Mouse (Mus musculus) kidney, adult 11 months (tissue): ENCODE measurements around the gene Plekhg1.
A peak's percentile ranks its signal among the peaks of the same experiment; 100 is the strongest.

Experiments
- DNase-seq: peaks from one replicate; pipeline ENCODE4 v3.0.0; 2022

The Plekhg1 gene

GRCm38 (mm10) chr10:3743826-3744225, 3.7 kb downstream of the Plekhg1 start:
- no peak for DNase-seq

- DNase-seq = no peak
These were observed 6.8 kb downstream of the Plekhg1 start for GRCm38 (mm10) chr10:3746794-3747518.

GRCm38 (mm10) chr10:3749580-3749979, 9.4 kb downstream of the Plekhg1 start:
- no peak for DNase-seq

DNA sequence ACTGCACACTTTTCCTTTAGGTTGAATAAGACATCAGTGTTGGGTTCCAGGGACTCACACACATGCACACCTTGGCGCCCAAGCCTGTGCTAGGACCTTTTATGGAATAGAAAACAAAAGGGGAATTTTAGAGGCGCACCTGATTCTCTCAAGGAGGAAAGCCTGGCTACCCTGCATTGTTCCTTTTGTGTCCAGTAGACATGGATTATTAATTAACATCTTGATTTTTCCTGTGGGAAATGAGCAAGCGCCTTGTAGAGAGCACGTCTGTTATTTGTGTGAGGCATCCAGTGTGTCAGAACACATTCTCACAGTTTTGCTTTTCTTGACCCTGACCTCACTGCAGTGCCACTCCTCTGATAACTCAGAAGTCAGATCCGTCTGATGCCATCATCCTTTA, 21.8 kb downstream of the Plekhg1 start:
- DNase-seq = no peak

DNA sequence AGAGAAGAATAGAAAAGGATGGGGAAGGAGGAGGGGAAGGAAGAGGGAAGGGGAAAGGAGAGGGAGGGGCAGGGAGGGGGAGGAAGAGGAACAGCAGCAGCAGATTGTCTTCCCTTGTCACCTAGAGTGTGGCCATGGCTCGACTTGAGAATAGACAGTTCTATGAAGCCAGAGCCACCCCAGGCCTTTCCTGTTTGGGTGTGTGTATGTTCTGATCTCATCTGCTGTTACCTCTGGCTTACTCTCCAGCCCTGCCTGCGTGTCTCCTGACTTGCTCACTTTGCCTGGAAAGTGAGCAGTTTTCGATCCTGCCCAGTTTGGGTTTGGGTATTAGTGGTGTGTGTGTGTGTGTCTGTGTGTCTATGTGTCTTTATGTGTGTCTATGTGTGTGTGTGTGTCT, 23.0 kb downstream of the Plekhg1 start:
- no peak for DNase-seq

- DNase-seq = peak; percentile 60
These were observed 29.0 kb downstream of the Plekhg1 start for GRCm38 (mm10) chr10:3769131-3769530.

GRCm38 (mm10) chr10:3774330-3774729, 34.2 kb downstream of the Plekhg1 start:
- DNase-seq = no peak

DNA sequence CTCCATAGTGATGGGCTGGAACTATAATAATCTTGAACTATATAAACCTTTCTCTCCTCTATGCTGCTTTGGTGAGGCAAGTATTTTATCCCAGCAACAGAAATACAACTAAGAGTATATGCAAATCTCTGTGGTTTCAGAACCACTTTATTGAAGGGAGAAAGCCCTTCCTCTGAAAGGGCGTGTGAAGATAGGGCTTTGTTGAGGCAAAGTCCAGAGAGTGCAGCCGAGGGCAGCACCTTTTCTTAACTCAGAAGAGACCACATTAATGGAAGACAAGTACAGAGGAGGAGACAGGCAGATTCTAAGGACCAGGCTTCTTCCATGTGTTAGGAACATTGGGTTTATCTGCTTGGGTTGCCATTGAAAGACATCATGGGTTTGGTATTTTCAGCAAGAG, 36.6 kb downstream of the Plekhg1 start:
- no peak for DNase-seq

DNA sequence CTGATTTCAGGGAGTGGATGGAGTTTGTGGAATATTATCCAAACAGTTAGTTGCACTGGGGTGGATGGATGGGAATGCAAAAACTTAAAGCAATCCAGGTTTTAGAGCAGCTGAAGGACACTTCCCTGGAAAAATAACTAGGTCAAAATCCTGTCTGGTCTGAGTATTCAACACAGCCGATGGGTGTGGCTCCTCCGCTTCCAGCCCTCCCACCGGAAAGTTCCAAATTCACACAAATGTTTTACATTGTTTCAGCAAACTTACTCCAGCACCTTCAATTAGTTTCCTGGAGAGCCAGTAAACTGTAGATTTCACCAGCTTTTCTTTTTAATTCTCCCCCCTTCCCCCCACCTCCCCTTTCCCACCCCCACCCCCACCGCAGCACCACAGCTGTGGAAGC, 45.2 kb downstream of the Plekhg1 start:
- no peak for DNase-seq

- no peak for DNase-seq
These were observed 46.4 kb downstream of the Plekhg1 start for GRCm38 (mm10) chr10:3786531-3786930.

DNA sequence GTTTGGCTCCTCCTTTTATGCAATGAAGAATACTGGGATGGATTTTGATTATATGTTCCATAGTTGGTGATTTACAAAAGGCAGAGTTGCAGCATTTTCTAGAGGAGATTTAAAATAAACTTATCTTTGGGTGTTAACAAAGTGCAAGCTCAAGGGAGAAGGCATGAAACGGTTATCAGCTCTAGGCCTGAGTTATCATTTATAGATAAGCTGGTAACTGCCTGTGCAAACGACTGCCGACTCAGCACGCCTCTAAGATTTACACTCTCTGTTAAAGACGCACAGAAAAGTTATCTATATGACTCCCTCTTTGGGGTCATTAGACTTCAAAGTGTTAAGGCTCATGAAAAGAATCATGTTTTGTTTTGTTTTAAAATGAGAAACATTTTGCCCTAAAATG, 46.8 kb downstream of the Plekhg1 start:
- no peak for DNase-seq

GRCm38 (mm10) chr10:3793825-3794224, 53.7 kb downstream of the Plekhg1 start:
- DNase-seq = no peak

DNA sequence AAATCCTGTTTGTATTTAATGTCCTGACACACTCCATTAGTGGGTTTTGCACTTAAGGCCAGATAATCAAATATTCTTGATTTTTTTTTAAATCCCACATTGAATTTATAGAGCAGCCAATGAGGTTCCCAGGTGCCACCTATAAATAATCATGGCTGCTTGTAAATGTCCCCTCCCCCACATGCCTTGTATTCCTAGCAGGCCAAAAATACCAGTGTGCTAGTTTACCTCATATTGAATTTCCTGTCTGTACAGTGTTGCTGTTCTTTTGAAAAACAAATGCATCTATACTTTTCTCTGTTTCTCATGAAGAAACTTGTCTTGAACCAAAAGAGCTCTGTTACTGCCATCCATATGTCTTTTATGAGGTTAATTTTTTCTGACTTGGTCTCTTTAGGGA, 59.3 kb downstream of the Plekhg1 start:
- DNase-seq = no peak

GRCm38 (mm10) chr10:3801254-3801653, 61.1 kb downstream of the Plekhg1 start:
- no peak for DNase-seq

DNA sequence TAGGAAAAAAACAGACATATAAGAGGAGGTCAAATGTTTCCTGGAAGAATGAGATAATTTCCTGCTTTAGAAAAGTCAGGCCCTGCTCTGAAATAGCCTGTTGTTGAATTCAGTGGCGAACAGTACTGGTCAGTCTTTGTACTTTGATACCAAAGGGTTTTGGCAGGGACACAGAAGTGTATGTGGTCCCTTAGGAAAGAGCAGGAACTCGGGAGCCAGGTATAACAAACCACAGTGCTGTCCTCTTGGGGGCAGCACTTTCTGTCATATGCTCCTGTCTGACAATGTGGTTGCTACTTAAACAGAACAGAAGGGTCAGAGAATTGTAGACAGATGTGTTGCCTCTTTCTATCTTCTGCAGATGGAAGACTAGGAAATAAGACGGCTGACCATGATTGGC, 65.2 kb downstream of the Plekhg1 start:
- peak; percentile 36 for DNase-seq

DNA sequence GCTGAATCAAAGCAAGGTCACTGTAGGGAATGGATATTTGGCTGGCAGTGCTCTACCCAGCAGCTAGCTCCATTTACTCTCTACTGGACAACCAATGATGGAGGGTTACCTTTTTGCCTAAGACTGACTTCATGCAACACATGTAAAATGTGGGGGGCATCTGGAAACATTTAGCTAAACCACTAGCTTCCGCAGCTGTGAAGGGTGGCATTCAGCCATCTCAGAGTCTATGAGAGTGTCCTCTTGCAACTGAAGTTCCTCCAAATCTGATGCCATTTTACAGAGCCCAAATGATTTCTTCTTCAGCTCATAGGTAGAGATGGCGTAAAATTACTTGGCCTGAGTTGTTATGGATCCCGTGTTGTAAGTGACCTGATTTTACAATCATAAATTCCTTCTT, 67.8 kb downstream of the Plekhg1 start:
- no peak for DNase-seq

DNA sequence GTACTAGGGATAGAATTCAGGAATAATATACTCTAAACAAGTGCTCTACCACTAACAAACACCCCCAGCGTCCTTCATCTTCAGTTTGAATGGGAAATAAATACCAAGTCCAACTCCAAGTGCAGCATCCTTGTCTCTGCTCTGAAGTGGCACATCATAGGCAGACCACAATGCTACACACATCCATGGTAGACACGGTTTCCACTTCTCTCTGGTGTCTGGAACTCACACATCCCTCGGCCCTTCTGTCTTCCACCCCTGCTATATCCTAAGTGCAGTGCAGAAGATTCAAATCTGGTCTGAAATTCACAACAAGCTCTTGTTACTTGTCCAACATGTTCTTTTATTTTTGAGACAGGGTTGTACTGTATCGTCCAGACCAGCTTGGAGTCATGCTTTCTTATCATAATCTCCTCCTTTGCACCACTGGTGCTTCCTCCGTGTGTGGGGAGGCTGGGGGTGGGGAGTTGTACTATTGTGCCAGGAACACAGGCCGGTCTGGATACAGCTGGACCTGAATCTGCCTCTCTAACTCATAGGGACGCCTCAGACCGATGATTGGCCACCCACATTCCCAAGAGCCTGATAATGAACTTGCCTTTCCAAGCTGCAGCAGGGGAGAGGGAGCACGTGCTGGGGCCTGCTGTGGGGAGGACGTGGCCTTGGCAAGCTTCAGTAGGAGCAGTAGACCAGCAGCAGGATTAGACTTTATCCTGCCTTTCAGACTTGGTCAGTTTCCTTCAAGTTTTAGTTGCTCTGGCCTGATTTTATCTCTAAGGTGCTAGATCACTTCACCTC, 70.5 kb downstream of the Plekhg1 start:
- DNase-seq = peak; percentile 69

DNA sequence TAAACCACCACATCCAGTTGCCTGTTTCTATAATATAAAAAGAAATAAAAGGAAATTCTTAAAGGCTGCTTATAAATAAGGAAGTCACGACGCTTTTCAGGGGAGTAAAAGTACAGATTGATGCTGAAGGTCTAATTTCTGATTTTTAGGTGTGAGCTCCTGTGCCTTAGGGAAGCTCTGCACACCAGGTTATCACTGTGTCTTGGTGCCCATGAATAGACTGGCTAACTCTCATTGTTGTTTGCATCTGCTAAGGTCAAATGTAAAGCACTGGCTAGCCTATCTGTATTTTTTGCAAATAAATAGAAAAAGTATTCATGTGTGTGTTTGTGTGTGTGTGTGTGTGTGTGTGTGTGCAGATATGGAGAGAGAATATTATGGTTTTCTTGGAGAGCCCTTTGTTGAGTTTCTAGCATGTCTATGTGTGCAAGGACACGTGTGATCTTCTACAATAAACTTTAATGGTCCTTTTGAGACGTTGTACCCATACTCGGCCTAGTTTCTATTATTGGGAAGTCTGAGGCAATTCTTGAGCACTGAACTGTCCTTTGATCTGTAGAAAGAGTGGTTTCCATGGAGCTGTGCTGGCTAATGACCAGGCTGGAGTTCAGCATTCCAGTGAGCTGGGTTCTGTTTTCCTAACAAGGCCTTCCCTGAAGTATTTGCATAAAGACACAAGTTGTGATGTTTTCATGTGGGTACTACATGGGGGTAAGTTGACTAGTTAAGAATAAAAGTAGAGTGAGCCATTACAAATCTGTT, 79.0 kb downstream of the Plekhg1 start:
- DNase-seq = peak; percentile 71

- no peak for DNase-seq
These were observed 83.7 kb downstream of the Plekhg1 start for GRCm38 (mm10) chr10:3823826-3824225.

- DNase-seq = no peak
These were observed 85.9 kb downstream of the Plekhg1 start for GRCm38 (mm10) chr10:3826043-3826442.

- DNase-seq = no peak
These were observed 87.2 kb downstream of the Plekhg1 start for GRCm38 (mm10) chr10:3827368-3827767.

DNA sequence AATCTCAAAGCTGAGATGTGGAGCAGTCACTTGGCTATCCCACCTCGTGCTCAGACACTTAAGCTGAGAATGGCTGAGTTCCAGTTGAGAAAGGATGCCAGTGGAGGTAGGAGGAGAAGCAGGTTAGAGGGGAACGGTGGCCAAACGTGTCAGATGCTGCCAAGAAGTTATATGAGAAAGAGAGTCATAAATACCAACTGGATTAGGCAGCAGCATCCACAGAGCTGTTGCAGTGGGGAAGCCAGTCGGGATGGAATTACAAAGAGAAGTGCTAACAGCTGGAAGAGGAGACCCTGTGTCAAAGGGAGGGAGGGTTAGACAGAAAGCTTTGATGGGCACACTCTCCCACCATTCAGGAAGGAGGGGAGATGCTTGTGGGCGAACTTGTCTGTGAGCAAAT, 89.3 kb downstream of the Plekhg1 start:
- DNase-seq = no peak

GRCm38 (mm10) chr10:3830618-3831017, 90.5 kb downstream of the Plekhg1 start:
- no peak for DNase-seq
